Mouse (Mus musculus) ES-Bruce4 (cell line): Measurements from ENCODE around the gene Wdr70.

ENCODE experiments used
- CTCF ChIP-seq: IDR thresholded peaks from one replicate; pipeline ENCODE4 v1.8.1; 2011; ENCODE audit warnings: low read depth, low read length
- POLR2A ChIP-seq: IDR thresholded peaks from one replicate; pipeline ENCODE4 v1.8.1; 2011; ENCODE audit warnings: low read length; ENCODE audit not compliant: insufficient read depth

DNA sequence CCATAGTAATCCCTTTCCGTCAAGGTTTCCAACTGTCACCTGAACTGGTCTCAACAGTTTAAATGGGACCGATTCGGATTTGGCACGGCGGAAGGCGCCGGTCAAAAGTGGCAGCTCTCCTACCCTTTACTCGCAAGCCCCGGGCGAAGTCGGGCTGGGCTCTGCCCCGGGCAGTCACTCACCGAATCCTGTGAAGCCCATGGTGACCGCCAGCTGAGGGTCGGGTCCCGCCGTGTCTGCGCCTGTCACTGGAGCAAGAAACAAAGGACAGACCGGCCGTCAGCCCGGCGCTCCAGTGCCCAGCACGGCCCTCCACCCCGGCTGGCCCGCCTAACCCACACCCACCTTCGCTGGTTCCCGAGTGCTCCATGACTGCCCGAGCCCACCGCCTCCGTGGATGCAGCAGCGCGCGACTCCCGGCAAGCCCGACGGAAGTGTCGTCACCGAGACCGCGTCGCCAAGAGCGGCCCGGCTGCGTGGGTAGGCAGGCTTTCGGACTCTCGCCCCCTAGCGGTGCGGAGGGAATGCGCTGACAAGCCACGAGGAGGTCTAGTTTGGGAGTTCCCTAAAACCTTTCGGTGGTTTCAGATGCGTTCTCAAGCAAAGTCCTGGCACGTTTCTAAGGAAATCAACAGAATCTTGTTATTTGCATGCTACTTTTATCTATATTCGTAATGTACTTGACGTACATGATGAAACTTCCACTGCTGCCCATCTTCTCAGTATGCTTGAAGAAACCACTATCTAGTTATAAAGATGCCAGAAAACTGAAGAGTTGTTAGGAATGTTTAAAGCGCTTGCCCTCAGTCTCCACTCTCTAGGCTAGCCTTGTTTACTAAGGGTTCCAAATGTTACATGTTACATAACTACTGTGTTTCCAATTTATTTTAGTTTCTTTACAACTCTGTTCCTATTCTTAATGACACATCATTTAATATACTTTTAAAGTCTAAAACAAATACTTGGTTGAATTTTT is at the start of gene Wdr70:
- TF ChIP-seq CTCF (peak; percentile 95), POLR2A (no peak)
